Mouse (Mus musculus) cerebellum, adult 11 months (tissue): ENCODE results near the gene Pofut1.

Source experiments
- DNase-seq: peaks from one replicate; pipeline ENCODE4 v3.0.0; 2022

The Pofut1 gene

DNA sequence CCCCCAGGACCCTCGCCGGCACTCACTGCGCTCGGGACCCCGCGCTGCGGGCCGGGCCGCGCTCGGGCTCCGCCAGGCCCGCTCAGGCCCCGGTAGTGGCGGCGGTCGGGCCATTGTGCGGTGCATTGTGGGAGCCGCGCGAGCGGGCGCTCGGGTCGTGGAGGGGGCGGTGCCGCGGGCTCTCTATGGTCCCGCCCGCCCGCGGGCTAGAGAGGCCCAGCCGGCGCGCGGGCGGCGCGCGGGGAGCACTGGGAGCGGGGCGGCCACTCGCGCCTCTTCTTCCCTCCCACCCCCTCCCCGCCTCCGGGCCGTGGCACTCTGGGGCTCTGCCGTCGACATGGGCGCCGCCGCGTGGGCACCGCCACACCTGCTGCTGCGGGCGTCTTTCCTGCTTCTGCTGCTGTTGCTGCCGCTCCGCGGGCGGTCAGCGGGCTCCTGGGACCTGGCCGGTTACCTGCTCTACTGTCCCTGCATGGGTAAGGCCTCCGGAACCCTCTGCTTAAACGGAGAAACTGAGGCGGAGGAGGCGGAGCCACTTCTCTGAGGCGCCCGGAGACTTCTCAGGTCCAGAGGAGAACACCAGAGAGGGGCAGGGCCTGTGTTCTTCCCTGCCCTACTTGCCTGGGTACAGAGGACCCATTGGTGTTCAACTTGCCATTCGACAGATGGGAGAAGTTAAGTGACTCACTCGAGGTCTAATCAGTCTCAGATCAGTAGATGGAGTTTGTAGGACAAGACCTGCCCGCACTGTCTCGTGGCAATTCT, at the start of gene Pofut1, which contains the start of gene Plagl2:
TSS of gene Pofut1 (plus strand) at position 284 of the 765 bp plus-strand sequence.
TSS of gene Plagl2 (minus strand) at position 177 of the 765 bp plus-strand sequence.
- peak; percentile 86 for DNase-seq

DNA sequence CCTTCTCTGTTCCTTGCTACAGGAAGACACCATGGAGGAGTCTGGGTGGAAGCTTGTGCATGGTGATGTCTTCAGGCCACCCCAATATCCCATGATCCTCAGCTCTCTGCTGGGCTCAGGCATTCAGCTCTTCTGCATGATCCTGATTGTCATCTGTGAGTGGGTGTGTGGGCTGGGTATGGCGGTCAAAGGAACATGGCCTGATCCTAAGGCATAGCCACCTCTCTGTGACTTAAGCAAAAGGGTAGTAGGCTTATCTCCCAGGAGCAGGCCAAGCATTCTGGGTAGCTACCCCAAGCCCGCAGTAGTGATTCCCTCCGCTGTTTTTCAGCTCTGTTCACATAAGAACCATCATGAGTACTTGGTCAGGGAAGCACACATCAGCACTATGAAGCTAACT, 47.1 kb upstream of the Pofut1 start:
- DNase-seq, result no peak

DNA sequence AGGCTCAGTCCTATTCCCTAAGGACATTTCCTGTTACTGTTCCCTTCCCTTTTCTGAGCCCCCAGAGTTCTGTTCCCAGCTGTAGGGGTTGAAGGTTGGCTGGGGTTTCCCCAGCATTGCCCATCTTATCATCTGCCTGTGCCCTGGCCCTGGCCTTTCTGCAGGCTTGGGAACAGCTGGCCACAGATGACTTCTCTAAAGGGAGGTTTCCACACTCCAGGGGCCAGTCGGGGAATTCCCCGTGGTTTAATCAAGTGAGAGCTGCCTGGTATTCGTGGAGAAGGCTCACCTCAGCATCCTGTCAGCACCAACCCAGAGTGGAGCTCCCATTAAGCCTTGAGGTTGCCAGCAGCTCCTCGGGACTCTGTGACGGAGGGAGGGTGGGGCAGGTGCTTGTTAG, 42.8 kb upstream of the Pofut1 start:
- no peak for DNase-seq

DNA sequence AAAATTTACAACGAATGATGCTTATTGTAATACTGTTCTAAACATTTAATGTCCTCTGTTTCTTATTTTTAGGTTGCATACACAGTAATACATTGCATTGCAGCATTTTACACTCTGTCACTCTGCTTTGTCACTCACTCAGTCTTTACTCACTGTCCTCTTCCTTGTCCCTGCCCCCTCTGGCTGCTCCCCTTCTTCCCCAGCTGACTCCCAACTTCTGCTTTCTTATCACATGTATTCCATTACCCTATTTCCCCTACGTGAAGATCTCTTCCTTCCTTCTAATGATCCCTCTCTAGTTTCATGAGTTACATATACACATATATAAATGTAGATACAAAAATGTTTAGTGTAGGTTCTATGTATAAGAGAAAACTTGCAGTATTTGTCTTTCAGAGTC, 42.2 kb upstream of the Pofut1 start:
- DNase-seq, result no peak

DNA sequence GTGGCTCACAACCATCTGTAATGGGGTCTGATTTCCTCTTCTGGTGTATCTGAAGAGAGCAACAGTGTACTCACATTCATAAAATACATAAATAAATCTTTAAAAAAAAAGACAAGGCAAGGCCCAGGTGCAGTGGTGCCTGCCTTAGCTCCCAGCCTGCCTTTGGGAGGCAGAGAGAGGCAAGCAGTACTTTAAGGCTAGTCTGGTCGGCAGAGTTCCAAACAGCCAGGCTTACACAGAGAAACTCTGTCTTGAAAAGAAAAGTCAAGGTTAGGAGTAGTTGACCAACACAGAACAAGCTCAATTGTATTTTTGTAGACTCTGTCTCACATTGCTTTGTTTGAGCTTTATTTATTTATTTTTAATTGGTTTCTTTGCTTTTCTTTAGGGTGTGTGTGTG, 38.6 kb upstream of the Pofut1 start:
- DNase-seq, result no peak

DNA sequence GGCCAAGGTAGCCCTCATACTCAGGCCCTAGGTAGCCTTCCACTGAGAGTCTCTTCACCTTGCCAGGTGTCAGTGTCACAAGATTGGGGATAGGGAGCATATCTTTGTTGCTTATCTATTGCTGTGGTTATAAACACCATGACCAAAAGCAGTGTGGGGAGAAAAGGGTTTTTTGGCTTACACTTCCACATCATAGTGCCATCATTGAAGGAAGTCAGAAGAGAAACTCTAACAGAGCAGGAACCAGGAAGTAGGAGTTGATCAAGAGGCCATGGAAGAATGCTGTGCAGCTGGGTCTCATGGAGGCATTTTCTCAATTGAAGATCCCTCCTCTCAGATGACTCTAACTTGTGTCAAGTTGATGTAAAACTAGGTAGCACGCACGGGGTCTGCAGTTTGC, 33.2 kb upstream of the Pofut1 start:
- DNase-seq, result no peak

DNA sequence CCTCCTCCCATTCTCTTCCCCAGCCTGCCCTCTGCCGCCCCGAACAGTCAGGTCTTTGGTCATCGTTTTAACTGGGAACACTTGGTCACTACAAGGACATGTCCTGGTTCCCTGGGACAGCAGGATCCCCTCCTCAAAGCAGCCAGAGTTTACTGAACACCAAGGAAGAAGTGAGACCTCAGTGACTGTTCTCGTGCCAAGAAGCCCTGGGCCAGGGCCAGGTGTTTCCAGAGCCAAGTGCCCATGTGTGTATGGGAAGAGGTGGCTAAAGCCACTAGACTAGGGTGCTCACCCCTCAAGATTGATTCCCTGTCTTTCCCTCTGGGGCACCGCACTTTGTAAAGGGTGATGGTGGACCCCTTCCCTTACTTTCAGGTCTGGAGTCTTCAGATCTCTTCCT, 32.0 kb upstream of the Pofut1 start:
- DNase-seq, result peak; percentile 20

DNA sequence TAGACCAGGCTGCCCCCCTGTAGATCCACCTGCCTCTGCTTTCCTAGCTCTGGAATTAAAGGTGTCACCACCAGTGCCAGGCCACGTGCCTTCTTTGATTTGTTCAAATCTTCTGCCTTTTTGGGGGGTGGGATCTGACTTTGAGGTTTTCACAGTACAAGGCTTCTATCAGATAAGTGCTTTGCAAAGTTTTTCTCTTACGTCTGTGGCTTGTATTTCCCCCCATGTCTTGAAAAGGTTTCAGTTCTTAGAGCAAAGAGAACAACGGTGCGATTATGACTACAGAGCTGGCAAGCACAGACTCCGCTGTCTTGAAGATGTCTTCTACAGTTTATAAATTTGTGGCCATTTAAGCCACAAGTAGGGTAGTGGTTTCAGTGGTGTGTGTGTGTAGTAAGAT, 29.9 kb upstream of the Pofut1 start:
- DNase-seq, result no peak

DNA sequence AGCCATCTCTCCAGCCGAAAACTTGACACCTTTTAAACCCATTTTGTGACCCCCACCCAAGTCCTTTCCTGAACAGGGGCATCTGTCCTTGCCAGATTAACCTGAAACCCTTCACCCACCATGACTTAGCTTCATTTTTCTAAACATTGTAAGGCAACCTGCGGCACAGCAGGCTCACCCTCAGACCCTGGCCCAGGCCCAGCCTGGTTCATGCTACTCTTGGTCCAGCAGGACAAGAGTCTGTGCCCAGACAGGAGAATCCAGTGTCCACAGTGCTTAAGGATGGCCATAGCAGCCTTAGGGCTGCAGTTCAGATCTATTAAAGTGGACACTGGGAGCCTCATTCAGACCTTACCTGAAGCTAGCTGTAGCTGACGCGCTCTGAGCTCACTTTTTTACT, 28.0 kb upstream of the Pofut1 start:
- DNase-seq, result no peak

DNA sequence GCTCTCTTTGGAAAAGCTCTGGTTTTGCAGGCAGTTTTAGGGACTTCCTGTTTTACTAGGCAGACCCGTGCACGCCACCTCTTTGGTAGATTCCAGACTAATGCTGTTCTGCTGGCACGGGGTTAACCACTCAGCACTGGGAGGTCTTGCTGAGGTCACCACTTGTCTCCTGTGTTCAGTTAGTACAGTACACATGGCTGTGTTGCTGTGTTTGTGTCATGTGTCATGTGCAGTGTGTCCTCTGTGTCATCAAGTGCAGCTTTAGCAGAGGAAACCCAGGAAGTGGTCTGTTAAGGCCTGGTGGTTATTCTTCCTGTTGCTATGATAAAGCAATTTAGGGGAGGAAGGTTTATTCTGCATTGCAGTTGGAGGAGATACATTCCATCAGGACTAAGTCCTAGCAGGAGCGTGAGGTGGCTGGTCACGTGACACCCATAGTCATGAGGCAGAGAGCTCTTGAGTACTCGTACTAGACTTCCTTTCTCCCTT, 26.5 kb upstream of the Pofut1 start:
- no peak for DNase-seq

DNA sequence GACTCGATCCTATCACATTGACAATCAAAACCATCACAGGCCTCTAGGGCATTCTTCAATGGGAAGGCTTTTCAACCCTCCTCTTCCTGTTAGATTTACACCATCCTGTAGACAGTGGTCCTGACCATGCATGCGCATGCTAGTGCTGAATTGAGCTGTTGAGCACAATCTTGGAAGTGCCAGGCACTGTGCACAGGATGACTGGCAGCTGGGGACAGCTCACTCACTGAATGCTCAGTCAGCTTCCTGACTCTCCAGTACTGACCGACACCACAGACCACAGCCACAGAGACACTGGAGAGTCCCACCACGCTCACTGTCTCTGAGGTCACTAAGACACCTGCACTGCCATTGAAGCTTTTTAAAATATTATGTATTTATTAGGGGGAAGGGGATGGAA, 25.9 kb upstream of the Pofut1 start:
- DNase-seq, result no peak

DNA sequence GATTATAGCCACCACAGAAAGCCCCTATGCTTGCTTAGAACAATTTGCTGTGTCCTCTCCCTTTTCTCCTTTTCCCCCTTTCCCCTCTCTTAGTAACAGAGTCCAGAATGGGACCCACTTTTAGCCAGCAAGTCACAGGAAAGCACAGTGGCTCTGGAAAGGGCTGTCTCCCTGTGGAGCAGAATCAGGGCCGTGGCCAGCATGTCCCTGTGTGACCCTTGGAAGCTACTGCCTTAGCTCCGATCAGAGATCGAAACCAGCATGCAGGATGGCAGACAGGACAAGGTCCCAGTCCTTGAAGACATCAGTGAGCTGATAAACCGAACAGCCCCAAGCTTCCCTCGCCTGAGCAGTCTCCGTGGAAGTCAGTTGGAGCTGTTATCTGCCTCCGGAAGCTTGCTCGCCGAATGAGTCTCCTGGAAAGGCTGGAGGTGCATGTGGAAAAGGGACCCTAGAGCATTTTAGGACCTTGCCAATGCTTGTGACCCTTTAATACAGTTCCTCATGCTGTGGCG, 23.4 kb upstream of the Pofut1 start:
- no peak for DNase-seq

DNA sequence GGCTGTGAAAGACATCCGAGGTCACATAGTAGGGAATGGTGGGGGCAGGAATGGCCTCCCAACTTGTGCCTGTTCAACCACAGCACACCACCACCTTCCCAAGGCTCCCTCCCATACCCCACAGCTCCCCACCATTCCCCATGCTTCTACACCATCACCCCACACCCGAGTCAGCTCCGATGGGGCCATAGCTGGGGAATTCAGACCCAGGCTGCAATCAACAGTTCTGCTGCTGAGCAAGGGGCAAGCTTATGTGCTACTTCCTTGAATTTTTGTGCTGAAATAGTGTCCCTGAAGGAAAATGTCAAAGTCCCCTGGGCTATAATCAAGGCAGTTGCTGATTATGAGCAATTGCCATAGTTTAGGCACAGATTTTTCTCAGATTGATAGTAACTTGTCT, 22.8 kb upstream of the Pofut1 start:
- DNase-seq, result no peak

DNA sequence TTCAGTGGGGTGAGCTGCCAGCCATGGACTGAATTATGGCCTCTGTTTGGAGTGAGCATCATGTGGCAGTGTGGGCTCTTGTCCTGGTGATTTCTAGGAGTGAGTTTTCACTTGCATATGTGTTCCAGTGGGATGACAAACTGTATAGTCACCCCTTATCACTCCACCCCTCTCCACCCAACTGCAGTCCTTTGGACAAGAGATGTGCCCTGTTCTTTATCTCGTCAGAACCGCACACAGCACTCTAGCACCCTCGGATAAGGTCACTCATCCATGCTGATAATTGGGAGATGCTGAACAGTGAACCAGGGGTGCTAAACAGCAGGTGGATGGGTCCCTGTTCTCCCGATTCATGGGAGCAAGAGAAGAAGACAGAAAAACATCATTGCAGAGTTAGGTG, 19.7 kb upstream of the Pofut1 start:
- DNase-seq, result no peak

DNA sequence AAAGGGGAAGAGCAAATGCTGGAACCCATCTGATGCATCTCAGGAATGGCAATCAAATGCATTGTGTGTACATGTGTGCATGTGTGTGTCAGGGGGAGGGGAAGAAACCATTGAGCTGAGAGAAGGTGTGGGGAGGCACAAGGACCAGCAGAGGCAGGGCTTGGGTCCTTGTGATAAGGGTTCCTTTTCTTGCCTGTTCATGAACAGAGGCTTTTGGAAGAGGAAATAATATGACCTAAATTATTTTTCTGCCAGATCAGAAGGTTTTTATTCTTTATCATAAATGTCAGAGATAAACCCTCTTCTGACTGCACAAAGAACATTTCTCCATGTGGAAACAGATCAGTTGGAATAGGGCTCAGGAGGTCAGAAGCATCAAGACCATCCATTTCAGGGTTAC, 19.2 kb upstream of the Pofut1 start:
- no peak for DNase-seq

DNA sequence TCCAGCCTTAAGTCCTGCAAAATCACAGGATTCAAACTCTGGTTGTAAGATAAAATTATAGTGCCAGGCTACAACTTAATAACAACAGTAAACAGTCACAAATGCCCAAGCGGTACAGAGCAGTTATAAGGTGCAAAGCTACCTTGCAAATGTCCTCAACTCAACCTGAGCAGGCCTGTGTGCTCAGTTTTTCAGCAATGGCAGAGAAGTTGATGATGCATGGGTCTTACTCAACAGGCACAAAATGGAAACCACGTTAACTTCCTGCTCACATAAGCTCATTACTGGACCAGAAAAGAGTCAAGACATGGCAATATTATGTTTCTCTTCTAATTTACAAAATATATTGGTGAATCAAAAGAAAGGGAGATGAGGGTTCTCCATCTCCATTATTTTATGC, 18.8 kb upstream of the Pofut1 start:
- DNase-seq, result no peak

DNA sequence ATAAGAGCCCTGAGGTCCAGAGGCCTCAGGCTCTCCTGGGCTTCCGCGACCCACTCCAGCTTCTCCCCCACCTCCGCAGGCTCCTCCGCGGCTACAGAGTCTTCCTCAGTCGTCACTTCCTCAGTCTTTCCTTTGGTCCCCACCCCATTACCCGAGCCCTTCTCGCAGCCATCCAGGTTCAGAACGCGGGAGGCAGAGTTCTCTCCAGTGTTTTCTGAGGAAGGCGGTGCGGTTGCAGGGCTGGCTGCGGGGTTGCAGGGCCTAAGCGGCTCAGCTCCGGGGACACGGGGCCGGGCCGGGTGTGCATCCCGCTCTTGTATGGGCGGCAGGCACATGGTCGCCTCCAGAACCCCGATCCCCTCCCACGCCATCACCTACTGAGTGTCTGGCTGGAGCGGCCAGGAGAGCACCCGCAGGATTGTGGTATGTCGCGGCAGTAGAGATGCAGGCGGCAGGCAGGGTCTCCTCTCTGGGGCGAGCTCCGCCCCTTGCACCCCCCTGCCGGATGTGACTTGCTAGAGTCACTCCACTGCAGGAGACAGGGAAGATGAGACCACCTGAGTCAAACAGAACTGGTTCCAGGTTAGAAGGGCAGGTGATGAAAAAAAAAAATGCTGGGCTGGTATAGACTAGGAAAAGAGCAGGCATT, 16.3 kb upstream of the Pofut1 start, which contains the start of gene Tspyl3:
TSS of gene Tspyl3 (minus strand) at position 496 of the 649 bp plus-strand sequence.
- DNase-seq, result peak; percentile 49

DNA sequence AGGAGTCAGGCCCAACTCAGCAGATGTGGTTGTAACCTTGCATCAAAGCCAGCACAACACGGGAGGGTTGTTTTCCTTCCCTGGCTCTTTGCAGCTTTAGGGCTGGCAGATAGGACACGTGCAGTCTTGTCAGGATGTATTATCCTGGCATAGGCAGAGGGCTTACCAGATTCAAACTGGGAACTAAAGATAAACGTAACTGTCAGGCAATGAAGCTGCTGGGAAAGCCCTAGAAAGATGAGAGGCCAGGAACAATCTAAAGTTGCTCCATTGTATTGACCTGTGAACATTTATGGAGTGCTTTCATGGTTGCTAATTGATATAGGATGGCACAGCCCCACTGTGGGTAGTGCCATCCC, 15.8 kb upstream of the Pofut1 start:
- DNase-seq, result no peak

DNA sequence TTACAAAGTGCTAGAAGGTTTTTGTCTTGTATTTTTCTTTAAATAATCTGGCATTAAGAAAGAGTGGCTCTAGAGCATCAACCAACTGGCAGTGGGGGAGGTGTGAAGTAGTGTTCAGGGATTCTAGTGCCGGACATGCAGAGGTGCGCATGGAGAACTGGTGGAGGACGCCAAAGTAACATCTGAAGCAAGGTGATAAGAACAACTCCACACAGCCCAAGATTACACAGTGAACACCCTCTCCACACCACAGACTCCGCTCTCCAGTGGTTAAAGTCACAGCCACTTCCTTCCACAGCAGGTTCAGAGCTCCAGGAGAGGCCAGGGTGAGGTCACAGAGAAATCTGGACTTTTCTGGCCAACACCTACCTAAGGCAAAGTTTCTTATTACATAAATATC, 13.4 kb upstream of the Pofut1 start:
- DNase-seq, result no peak

DNA sequence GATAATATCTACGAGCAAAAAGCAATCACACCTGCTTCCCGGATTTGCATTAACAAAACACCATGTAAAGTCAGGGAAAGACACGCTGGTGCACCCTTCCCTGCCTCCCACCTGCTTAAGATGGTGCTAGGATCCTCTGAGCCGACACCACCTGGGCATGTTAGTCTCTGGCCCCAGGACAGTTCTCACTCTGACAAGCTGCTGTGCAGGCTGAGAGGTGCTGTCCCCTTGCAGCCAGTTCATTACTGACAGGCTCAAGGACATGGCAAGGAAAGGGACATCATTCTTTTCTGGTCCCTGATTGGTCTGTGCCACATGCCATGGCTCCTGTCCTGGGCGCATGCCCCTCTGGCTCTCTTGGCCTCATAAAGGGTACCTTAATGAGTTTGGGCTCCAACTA, 12.8 kb upstream of the Pofut1 start:
- no peak for DNase-seq

DNA sequence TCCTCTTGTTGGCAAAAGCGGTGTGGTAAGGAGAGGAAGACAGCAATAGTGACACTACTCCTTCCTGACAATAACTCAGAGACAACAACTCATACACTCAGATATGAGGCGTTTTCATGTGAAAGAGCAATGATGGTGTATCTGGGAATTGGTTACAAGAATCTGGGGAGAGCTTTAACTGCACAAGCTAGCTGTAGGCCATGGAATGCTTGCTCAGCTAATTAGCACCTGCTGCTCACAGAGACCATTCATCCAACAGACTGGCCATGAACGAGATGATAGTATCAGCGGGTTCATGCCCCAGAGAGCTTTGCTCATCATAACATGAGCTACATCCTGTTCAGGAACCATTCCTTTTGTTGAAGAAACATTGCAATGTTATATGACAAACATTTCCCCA, 4.1 kb upstream of the Pofut1 start:
- DNase-seq, result no peak

DNA sequence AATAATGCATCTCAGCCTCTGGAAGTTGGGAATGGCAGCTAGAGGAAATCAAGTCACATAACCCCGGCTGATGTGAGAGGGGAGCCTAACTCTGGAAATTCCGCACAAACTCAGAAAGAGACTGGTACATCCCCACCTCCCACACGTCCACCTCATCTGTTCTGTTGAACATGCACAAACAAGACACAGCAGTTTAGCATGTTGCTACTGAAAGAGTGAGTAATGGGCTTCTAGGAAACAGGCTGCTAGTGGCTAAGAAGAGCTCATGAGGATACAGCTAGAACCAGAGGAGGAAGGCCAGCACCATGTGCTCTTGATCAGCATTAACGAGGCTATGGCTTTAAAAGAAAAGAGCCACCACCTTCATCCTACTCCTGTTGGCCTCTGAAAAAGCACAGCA, 3.4 kb upstream of the Pofut1 start:
- no peak for DNase-seq

DNA sequence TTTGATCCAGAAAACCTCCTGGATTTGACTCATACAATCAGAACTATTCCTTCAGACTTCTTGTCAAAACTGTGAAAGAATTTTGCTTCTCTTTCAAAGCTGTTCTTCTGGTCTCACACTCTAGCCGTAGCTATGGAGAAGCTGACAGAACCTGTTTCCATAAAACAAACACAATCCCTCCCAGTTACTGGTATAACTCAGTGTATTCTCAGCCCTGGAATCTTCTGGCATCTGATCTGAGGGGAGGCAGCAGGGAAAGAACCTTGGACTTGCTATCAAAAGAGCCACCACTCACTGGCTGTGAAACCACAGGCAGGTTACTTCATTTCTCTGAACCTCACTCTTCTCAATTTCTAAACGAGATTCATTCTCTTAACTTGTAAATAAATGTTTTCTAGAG, 2.9 kb upstream of the Pofut1 start:
- DNase-seq, result no peak
